Mouse (Mus musculus): ENCODE data around the gene Snx14. TPM values are rescaled to one million over a fixed set of nuclear protein-coding genes. Genes with fewer than 3 reads are reported as not detected.

The Snx14 gene
- polyA plus RNA-seq, 2 experiments: 20.7 to 39.5 TPM

DNA sequence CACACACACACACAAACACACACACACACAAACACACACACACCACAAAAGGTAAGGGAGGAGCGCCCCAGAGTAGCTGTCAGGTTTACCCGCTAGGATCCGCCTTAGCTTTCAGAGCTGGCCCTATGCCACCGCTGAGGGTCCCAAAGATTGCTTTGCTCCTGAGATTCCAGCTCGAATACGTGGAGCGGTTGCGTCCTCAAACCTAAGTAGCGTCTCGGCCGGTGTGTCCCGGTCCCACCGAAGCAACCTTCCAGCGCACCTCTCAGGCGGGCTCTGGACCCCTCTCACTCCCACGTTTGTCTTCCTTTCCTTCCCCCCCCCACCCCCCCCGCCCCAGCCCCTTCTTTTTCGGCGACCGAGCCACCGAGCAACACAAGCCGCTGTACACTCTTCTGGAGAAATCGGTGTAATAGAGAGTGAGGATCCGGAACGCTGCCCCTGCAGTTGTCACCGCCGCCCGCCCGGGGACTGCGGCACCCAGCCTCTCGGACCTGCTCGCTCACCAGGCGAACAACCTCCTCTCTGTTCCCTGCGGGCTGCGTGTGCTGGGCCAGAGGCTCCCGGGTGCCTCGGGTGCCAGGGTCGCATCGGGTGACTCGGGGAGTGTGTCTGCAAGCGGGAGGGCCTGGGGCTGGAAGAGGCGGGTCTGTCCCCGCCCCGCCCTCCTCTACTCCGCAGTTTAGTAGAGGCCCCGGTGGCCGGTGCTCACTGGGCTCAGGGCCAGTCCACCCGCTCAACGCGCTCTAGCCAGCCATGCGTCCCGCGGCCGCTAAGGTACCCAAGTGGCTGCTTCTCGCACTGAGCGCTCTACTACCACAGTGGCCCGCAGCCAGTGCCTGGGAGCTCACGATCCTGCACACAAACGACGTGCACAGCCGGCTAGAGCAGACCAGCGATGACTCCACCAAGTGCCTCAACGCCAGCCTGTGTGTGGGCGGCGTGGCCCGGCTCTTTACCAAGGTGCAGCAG is 111.5 kb downstream of the Snx14 start, which contains the start of gene Nt5e:
TSS of gene Nt5e (plus strand) at position 268 of the 972 bp plus-strand sequence.
- Histone ChIP-seq H3K27me3 (ENCODE audit: control insufficient read depth, insufficient read depth, low read length) (no peaks in the 10 kb centered on the region), H3K9ac (ENCODE audit: low read depth, low read length, severe bottlenecking) (peak within 1 kb of the TSS; percentile 58), H3K9me3 (ENCODE audit: control insufficient read depth, low read length) (no peaks in the 10 kb centered on the region), H3K4me1 (ENCODE audit: control insufficient read depth, insufficient read depth, low read length) (peaks cover 2% of the 10 kb centered on the region), H3K4me3 (replicated peaks; ENCODE audit: low read length) (peak within 1 kb of the TSS; percentile 56), H3K36me3 (ENCODE audit: control insufficient read depth, insufficient read depth, low read length) (no peaks in the 10 kb centered on the region), H3K4me2 (replicated peaks; ENCODE audit: low read depth, low read length, severe bottlenecking) (peak within 1 kb of the TSS; percentile 87), H3K27ac (replicated peaks; ENCODE audit: low read depth, low read length) (no peak within 1 kb of the TSS)
- under 1% methylated on average over 56 of the region's 66 CpGs for WGBS
- 0 out of 2 replicates have a peak, but pooled peaks have one; percentile 3 for TF ChIP-seq POLR2A (IDR thresholded peaks at IDR 0.05; ENCODE audit: borderline replicate concordance, extremely low read depth, insufficient read depth, insufficient read length)
- ATAC-seq (ENCODE audit: low FRiP score, low read depth): peak; percentile 91
- DNase-seq (ENCODE audit: low spot score): peak; percentile 75

Other genes starting within 250 kb of the Snx14 start
- gene Nt5e, start 111.8 kb downstream of the Snx14 start, polyA plus RNA-seq (2012; rRNA removed): 17.5 and 19.1 TPM in 2 replicates
- 23.2 and 27.3 TPM in 2 replicates for gene Nt5e, start 111.8 kb downstream of the Snx14 start, polyA plus RNA-seq (2014; fragmentation: Nextera tagmentation; extraction: Ambion mirVana)
- gene Gm20537, start 17.7 kb upstream of the Snx14 start, polyA plus RNA-seq (2012; rRNA removed): 1.2 and 1.7 TPM in 2 replicates
- 0.35 TPM in 1 of 2 replicates, not detected in the other for gene Gm20537, start 17.7 kb upstream of the Snx14 start, polyA plus RNA-seq (2014; fragmentation: Nextera tagmentation; extraction: Ambion mirVana)
- gene Syncrip, start 43.6 kb upstream of the Snx14 start, polyA plus RNA-seq (2012; rRNA removed): 59.8 and 86.2 TPM in 2 replicates
- gene Syncrip, start 43.6 kb upstream of the Snx14 start, polyA plus RNA-seq (2014; fragmentation: Nextera tagmentation; extraction: Ambion mirVana): 119 and 122 TPM in 2 replicates
- gene Zfp949, start 109.1 kb upstream of the Snx14 start, polyA plus RNA-seq (2012; rRNA removed): 8.2 TPM in 2 replicates
- 10.1 and 12.4 TPM in 2 replicates for gene Zfp949, start 109.1 kb upstream of the Snx14 start, polyA plus RNA-seq (2014; fragmentation: Nextera tagmentation; extraction: Ambion mirVana)
- gene Trim43a, start 141.9 kb upstream of the Snx14 start, polyA plus RNA-seq (2012; rRNA removed): 0.05 and 0.15 TPM in 2 replicates
- gene Trim43a, start 141.9 kb upstream of the Snx14 start, polyA plus RNA-seq (2014; fragmentation: Nextera tagmentation; extraction: Ambion mirVana): not detected in 2 replicates

Data from limb, embryonic 14.5 days (tissue).